11 mouse cellular contexts compared by ENCODE assay signal in genomic region chr3:127835594-127835993, GRCm38 (mm10). TPM values are rescaled to one million over a fixed set of nuclear protein-coding genes. Genes with fewer than 3 reads are reported as not detected.
DNase-seq lines count a peak whose midpoint lies in the region; ATAC-seq and TF ChIP-seq lines count a peak whose summit lies in the region.
"Had no signal": no experiment of that assay in that cellular context is flagged by ENCODE, and none has a peak within 500 bp of the region (broad histone marks: within the 10 kb centered on the region; RNA-seq: fewer than 3 reads in every experiment).

No protein-coding gene starts in this region.

- intact Hi-C loops in left cerebral cortex, adult 2 months (cut with DNase I): no loop called here
- intact Hi-C loops in left cerebral cortex, postnatal 36 days (cut with DNase I): no loop called here

- H3K4me3 ChIP-seq in left cerebral cortex, adult 2 months: peak overlapping the region; percentile 81; the same call in 1 of the 2 replicates
- H3K4me3 ChIP-seq in forebrain, embryonic 10.5 days: peak overlapping the region; percentile 88; the same call in 1 of the 2 replicates
- no peak overlapping the region for H3K4me3 ChIP-seq in midbrain, postnatal 0 days (ENCODE audit: low read depth, low read length)

- DNase-seq in left cerebral cortex, adult 2 months (ENCODE audit: extremely low spot score in 1 of 2, low spot score in 2 of 2): no peak
- DNase-seq in left cerebral cortex, postnatal 36 days (ENCODE audit: low spot score in 2 of 2): no peak
- no peak for DNase-seq in forebrain, embryonic 10.5 days (ENCODE audit: extremely low spot score, low spot score)
- DNase-seq in kidney, postnatal 14 days: peak; percentile 21
- DNase-seq in midbrain, postnatal 0 days (ENCODE audit: low spot score): no peak
- DNase-seq in thymus, postnatal 0 days (ENCODE audit: low spot score): no peak
- DNase-seq in ovary, postnatal 36 days (ENCODE audit: low spot score): no peak
- DNase-seq in thymus, postnatal 14 days: no peak
- DNase-seq: adrenal gland, adult 2 months; gastrocnemius, postnatal 25 days had no signal

- H3K4me1 ChIP-seq in forebrain, embryonic 10.5 days: peaks cover 31% of the 10 kb centered on the region
- H3K4me1 ChIP-seq in midbrain, postnatal 0 days (ENCODE audit: insufficient read depth, low read length): peaks cover 7% of the 10 kb centered on the region

- H3K27ac ChIP-seq in left cerebral cortex, adult 2 months: no peak overlapping the region
- no peak overlapping the region for H3K27ac ChIP-seq in forebrain, embryonic 10.5 days
- H3K27ac ChIP-seq in midbrain, postnatal 0 days (ENCODE audit: low read depth, low read length): no peak overlapping the region

- no peak for TF ChIP-seq CTCF in left cerebral cortex, adult 2 months (IDR thresholded peaks at IDR 0.05)
- no peak for TF ChIP-seq CTCF in midbrain, postnatal 0 days (IDR thresholded peaks at IDR 0.05)

- H3K27me3 ChIP-seq in forebrain, embryonic 10.5 days (ENCODE audit: poor library complexity, severe bottlenecking): no peaks in the 10 kb centered on the region
- no peaks in the 10 kb centered on the region for H3K27me3 ChIP-seq in midbrain, postnatal 0 days (ENCODE audit: insufficient read depth, low read length)

- 90% methylated on average over 6 of the region's 6 CpGs for WGBS in forebrain, embryonic 10.5 days
- WGBS in midbrain, postnatal 0 days: 84% methylated on average over 6 of the region's 6 CpGs

- H3K9me3 ChIP-seq in forebrain, embryonic 10.5 days: no peaks in the 10 kb centered on the region
- no peaks in the 10 kb centered on the region for H3K9me3 ChIP-seq in midbrain, postnatal 0 days (ENCODE audit: low read length)

- H3K36me3 ChIP-seq in forebrain, embryonic 10.5 days (replicated peaks): peaks cover 22% of the 10 kb centered on the region
- peaks cover 3% of the 10 kb centered on the region; the same call in 1 of the 2 replicates for H3K36me3 ChIP-seq in midbrain, postnatal 0 days (ENCODE audit: insufficient read depth, low read length)

- 0 out of 2 replicates have a peak overlapping the region, but pooled peaks have one; percentile 29 for H3K9ac ChIP-seq in midbrain, postnatal 0 days (replicated peaks; ENCODE audit: low read length, poor library complexity, severe bottlenecking)

- H3K4me2 ChIP-seq in midbrain, postnatal 0 days (ENCODE audit: low read depth, low read length, poor library complexity, severe bottlenecking): peak overlapping the region; percentile 78; the same call in 1 of the 2 replicates

- no peak for ATAC-seq in midbrain, postnatal 0 days (ENCODE audit: low FRiP score)
- ATAC-seq: lung, postnatal 0 days had no signal

RNA-seq across cellular contexts. Expression of gene Ap1ar, which starts 1.7 kb away (rescaled TPM):
- 10 to 100 TPM; 81.7 to 89.0 TPM for total RNA-seq in left cerebral cortex, adult 2 months (2021)
- 10 to 100 TPM; 79.4 to 83.4 TPM for total RNA-seq in left cerebral cortex, postnatal 36 days (2021)
- 53.1 and 57.8 TPM in 2 replicates for polyA plus RNA-seq in forebrain, embryonic 10.5 days (2016; fragmentation: Nextera tagmentation; extraction: Ambion mirVana)
- total RNA-seq in midbrain, postnatal 0 days (2014; rRNA removed): 111 and 119 TPM in 2 replicates
- 71.2 and 78.6 TPM in 2 replicates for polyA plus RNA-seq in midbrain, postnatal 0 days (2015; fragmentation: Nextera tagmentation; extraction: Ambion mirVana)
- polyA plus RNA-seq in thymus, postnatal 0 days (2015; fragmentation: Nextera tagmentation; extraction: Ambion mirVana): 26.3 and 32.4 TPM in 2 replicates

RNA-seq across cellular contexts. Expression of gene Tifa, which starts 46.0 kb away (rescaled TPM):
- 1 to 10 TPM; 5.8 to 6.4 TPM for total RNA-seq in left cerebral cortex, adult 2 months (2021)
- 1 to 10 TPM; 4.7 to 5.0 TPM for total RNA-seq in left cerebral cortex, postnatal 36 days (2021)
- polyA plus RNA-seq in forebrain, embryonic 10.5 days (2016; fragmentation: Nextera tagmentation; extraction: Ambion mirVana): 1.8 and 2.4 TPM in 2 replicates
- total RNA-seq in midbrain, postnatal 0 days (2014; rRNA removed): 1.4 and 2.6 TPM in 2 replicates
- polyA plus RNA-seq in midbrain, postnatal 0 days (2015; fragmentation: Nextera tagmentation; extraction: Ambion mirVana): 2.6 and 2.9 TPM in 2 replicates
- polyA plus RNA-seq in thymus, postnatal 0 days (2015; fragmentation: Nextera tagmentation; extraction: Ambion mirVana): 10.9 and 11.6 TPM in 2 replicates

RNA-seq across cellular contexts. Expression of gene Alpk1, which starts 55.3 kb away (rescaled TPM):
- 1 to 10 TPM; 4.6 to 5.5 TPM for total RNA-seq in left cerebral cortex, adult 2 months (2021)
- 1 to 10 TPM; 3.0 to 4.6 TPM for total RNA-seq in left cerebral cortex, postnatal 36 days (2021)
- polyA plus RNA-seq in forebrain, embryonic 10.5 days (2016; fragmentation: Nextera tagmentation; extraction: Ambion mirVana): 0.76 and 0.87 TPM in 2 replicates
- total RNA-seq in midbrain, postnatal 0 days (2014; rRNA removed): 0.60 and 0.99 TPM in 2 replicates
- 0.20 and 0.25 TPM in 2 replicates for polyA plus RNA-seq in midbrain, postnatal 0 days (2015; fragmentation: Nextera tagmentation; extraction: Ambion mirVana)
- polyA plus RNA-seq in thymus, postnatal 0 days (2015; fragmentation: Nextera tagmentation; extraction: Ambion mirVana): 0.58 and 0.83 TPM in 2 replicates
